Mouse (Mus musculus): ENCODE results near the gene Timp3.
"Not testable (repeated sequence)": the region's sequence is repeated elsewhere in the genome, so short reads cannot be mapped to it uniquely, and the experiment has no call there.

Timp3 gene

GRCm38 (mm10) chr10:86352521-86352920 is 52.3 kb downstream of the Timp3 start:
- DNase-seq (ENCODE audit: low read depth, low spot score) = no peak

- peak; percentile 45 for DNase-seq (ENCODE audit: low read depth, low spot score)
These were observed 56.8 kb downstream of the Timp3 start for GRCm38 (mm10) chr10:86356819-86357563.

- DNase-seq (ENCODE audit: low read depth, low spot score) = no peak
These were observed 58.3 kb downstream of the Timp3 start for GRCm38 (mm10) chr10:86358307-86358975.

GRCm38 (mm10) chr10:86359208-86359607 is 59.0 kb downstream of the Timp3 start:
- DNase-seq (ENCODE audit: low read depth, low spot score) = no peak

- peak; percentile 40 for DNase-seq (ENCODE audit: low read depth, low spot score)
These were observed 59.5 kb downstream of the Timp3 start for GRCm38 (mm10) chr10:86359699-86360098.

- DNase-seq (ENCODE audit: low read depth, low spot score) = no peak
These were observed 63.6 kb downstream of the Timp3 start for GRCm38 (mm10) chr10:86363669-86364309.

GRCm38 (mm10) chr10:86365632-86366092 is 65.5 kb downstream of the Timp3 start:
- DNase-seq (ENCODE audit: low read depth, low spot score) = peak; percentile 46

GRCm38 (mm10) chr10:86367346-86367745 is 67.2 kb downstream of the Timp3 start:
- DNase-seq (ENCODE audit: low read depth, low spot score) = no peak

GRCm38 (mm10) chr10:86368811-86369210 is 68.6 kb downstream of the Timp3 start:
- no peak for DNase-seq (ENCODE audit: low read depth, low spot score)

- DNase-seq (ENCODE audit: low read depth, low spot score) = no peak
These were observed 69.2 kb downstream of the Timp3 start for GRCm38 (mm10) chr10:86369346-86369745.

- DNase-seq (ENCODE audit: low read depth, low spot score) = no peak
These were observed 71.4 kb downstream of the Timp3 start for GRCm38 (mm10) chr10:86371561-86371960.

GRCm38 (mm10) chr10:86374061-86374460 is 73.9 kb downstream of the Timp3 start:
- DNase-seq (ENCODE audit: low read depth, low spot score) = peak; percentile 15

GRCm38 (mm10) chr10:86375903-86376302 is 75.7 kb downstream of the Timp3 start:
- no peak for DNase-seq (ENCODE audit: low read depth, low spot score)

- peak; percentile 30 for DNase-seq (ENCODE audit: low read depth, low spot score)
These were observed 76.4 kb downstream of the Timp3 start for GRCm38 (mm10) chr10:86376392-86377185.

GRCm38 (mm10) chr10:86378803-86379202 is 78.6 kb downstream of the Timp3 start:
- not testable (repeated sequence) for DNase-seq (ENCODE audit: low read depth, low spot score)

GRCm38 (mm10) chr10:86380626-86381025 is 80.5 kb downstream of the Timp3 start:
- no peak for DNase-seq (ENCODE audit: low read depth, low spot score)

GRCm38 (mm10) chr10:86381150-86381921 is 81.2 kb downstream of the Timp3 start:
- no peak for DNase-seq (ENCODE audit: low read depth, low spot score)

- no peak for DNase-seq (ENCODE audit: low read depth, low spot score)
These were observed 81.7 kb downstream of the Timp3 start for GRCm38 (mm10) chr10:86381922-86382260.

GRCm38 (mm10) chr10:86384655-86385054 is 84.5 kb downstream of the Timp3 start:
- DNase-seq (ENCODE audit: low read depth, low spot score) = no peak

- no peak for DNase-seq (ENCODE audit: low read depth, low spot score)
These were observed 85.5 kb downstream of the Timp3 start for GRCm38 (mm10) chr10:86385656-86386055.

GRCm38 (mm10) chr10:86386232-86386631 is 86.1 kb downstream of the Timp3 start:
- no peak for DNase-seq (ENCODE audit: low read depth, low spot score)
